Mouse (Mus musculus) CD8-positive naive resting alpha-beta T cell, adult 57 days (primary cell): ENCODE data around the gene Trim28. TPM values are rescaled to one million over a fixed set of nuclear protein-coding genes. Genes with fewer than 3 reads are reported as not detected.

ENCODE experiments used
- total RNA-seq: library from RNA; stranded (reverse); gene quantifications from one replicate; pipeline ENCODE4 v1.2.4, GENCODE M21; 2023

Gene Trim28
- 378 TPM for total RNA-seq

DNA sequence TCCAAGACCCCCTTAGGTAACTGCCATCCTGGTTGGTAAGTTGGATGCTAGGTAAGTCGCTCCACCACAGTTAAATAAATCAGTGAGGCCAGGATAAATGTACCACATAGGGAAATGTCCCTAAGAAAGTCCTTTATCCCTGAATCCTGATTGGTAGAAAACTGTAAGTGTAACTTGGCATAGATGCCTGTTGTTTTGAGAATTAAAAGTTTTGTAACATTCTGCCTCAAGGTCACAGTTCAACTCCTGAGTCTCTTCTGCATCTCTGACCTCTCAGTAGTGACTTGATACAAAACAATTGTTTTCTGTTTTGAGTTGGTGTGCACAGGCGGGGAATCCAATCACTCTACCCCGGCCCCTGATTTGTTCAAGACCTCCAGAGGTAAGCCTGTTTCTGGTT is at the start of gene Trim28:
Gene Trim28, plus strand, starts transcription at position 264 of the 400 bp plus-strand sequence.

GRCm38 (mm10) chr7:12965678-12966091 is 33.2 kb upstream of the Trim28 start, which contains the start of gene Zfp324:
Zfp324 (plus strand) TSS chr7:12965838.

GRCm38 (mm10) chr7:12977682-12978389 is 21.1 kb upstream of the Trim28 start, which contains the start of gene Zfp446:
Zfp446 (plus strand) TSS chr7:12977848.

DNA sequence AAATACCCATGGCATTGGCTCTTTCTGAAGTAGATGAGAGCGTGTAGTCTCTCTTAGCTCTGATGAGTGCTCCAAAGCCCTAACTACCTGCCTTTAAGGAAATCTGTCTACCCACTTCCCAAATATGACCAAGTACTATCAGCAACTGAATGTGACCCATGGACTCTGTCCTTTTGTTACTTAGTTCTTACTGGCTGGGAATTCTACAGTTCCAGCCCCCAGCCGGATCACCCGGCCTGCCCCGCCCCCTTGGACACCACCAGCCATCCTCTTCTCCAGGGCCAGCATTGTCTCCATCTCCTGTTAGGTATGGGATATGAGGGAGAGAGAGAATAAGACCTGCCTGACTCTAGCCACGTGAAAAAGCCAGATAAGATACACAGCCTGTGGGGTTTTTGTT is 861 bp upstream of the Trim28 start, which contains the start of gene Slc27a5:
Gene Slc27a5, minus strand, starts transcription at position 140 of the 400 bp plus-strand sequence.

DNA sequence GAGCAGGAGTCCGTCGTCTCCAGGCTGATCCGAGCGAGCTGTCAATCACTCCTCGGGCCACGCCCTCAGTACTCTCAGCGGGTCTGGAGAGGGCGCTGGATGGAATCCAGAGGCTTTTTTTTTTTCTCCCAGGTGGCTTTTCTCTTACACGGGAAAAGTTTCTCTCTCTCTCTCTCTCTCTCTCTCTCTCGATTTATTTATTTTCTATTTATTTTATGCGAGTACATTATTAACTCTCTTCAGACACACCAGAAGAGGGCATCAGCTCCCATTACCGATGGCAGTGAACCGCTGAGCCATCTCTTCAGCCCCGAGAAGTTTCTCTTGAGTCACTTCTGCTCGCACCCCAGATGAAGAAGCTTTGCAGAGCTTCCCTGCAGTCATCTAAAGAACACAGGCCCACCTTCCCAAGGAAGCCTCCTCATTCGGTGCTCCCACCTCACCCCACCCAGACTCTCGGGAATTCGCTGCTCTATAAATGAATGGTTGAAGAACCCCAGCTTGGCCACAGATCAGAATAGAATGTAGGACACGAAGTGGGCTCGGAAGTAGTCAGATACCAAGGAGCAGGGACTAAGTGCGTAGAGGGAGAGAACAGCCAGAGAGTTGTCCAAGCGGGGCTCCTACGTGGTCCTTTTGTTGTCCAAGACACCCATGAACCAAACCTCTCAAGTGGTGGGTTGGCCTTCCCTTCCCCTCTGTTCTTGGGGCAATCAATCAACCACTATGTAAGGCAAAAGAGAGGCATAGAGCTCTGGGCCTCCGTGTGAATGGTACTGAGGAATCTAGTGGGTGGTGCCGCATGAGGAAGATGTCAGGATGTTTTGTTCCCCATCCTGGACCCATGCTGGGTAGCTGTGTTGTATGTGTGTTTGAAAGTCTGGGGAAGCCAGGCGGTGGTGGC is 11.3 kb downstream of the Trim28 start, which contains the start of gene Zbtb45:
Gene Zbtb45, minus strand, starts transcription at position 30 of the 904 bp plus-strand sequence.

DNA sequence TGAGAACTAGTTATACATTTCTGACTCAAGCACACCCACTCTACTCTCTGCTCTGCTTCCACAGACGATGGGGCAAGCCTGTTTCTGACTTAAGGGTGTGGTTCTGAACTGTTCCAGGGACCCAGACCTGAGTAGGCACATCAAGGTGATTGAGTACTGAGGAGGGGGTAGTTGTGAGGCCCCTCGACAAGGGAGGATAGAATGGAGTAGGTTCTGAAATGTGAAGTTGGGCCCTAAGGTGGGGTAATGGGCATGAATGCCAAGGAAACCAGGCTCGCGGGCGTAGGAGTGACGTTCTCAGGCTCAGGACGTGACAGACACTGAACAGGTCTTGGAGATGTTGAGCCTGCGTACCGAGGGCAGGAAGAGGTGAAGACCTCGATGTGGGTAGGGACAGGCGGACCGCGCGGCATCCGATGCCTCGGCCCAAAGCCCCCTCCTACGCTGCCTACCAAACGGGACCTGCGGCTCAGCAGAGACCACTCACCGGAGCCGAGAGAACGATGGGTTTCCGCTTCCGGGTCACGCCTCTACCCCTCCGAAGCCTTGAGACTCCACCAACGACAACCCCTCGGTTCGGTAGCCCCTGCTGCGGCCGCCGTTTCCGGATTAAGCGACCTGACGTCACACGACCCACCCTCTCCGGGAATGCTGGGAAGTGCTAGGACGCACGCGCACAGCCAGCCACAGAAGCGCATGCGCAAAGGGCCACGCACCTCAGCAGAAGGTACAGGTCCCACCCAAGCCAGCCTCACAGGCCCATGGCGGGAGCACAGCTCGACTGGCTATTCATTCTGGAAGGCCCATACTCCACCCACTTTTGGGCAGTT is 35.4 kb downstream of the Trim28 start, which contains the start of gene Chmp2a:
Gene Chmp2a, minus strand, starts transcription at position 660 of the 830 bp plus-strand sequence.

GRCm38 (mm10) chr7:13037901-13038555 is 39.1 kb downstream of the Trim28 start, which contains the start of gene Ube2m:
Ube2m (minus strand) TSS chr7:13038275.

GRCm38 (mm10) chr7:13054287-13055010 is 55.5 kb downstream of the Trim28 start, which contains the start of gene Mzf1:
Mzf1 (minus strand) TSS chr7:13054764.

Other genes starting within 250 kb of the Trim28 start
- 24.6 TPM for gene Zscan18, start 195.5 kb upstream of the Trim28 start, total RNA-seq
- 12.0 TPM for gene Zfp329, start 180.3 kb upstream of the Trim28 start, total RNA-seq
- gene Zfp110, start 164.4 kb upstream of the Trim28 start, total RNA-seq: 117 TPM
- 1.6 TPM for gene Zfp128, start 117.9 kb upstream of the Trim28 start, total RNA-seq
- gene Zscan22, start 101.3 kb upstream of the Trim28 start, total RNA-seq: 10.7 TPM
- gene Rps5, start 76.8 kb upstream of the Trim28 start, total RNA-seq: 3,246 TPM
- 1.8 TPM for gene Rnf225, start 71.7 kb upstream of the Trim28 start, total RNA-seq
- 2.6 TPM for gene Zfp324, start 33.3 kb upstream of the Trim28 start, total RNA-seq
- gene Zfp446, start 21.3 kb upstream of the Trim28 start, total RNA-seq: 7.4 TPM
- not detected for gene Slc27a5, start 922 bp upstream of the Trim28 start, total RNA-seq
- 18.3 TPM for gene Zbtb45, start 10.9 kb downstream of the Trim28 start, total RNA-seq
- 102 TPM for gene Chmp2a, start 35.7 kb downstream of the Trim28 start, total RNA-seq
- gene Ube2m, start 39.2 kb downstream of the Trim28 start, total RNA-seq: 88.4 TPM
- gene Mzf1, start 55.6 kb downstream of the Trim28 start, total RNA-seq: 0.46 TPM
- gene Vmn1r85, start 96.1 kb downstream of the Trim28 start, total RNA-seq: not detected
- not detected for gene Vmn1r86, start 120.8 kb downstream of the Trim28 start, total RNA-seq
- not detected for gene Vmn1r87, start 141.0 kb downstream of the Trim28 start, total RNA-seq
- 0.31 TPM for gene Vmn1r88, start 160.5 kb downstream of the Trim28 start, total RNA-seq
- not detected for gene Vmn1r89, start 213.9 kb downstream of the Trim28 start, total RNA-seq